Mouse (Mus musculus) NIH3T3 (cell line): ENCODE results near the gene Cdh16.
A peak's percentile ranks its signal among the peaks of the same experiment; 100 is the strongest.
"Not testable (repeated sequence)": the region's sequence is repeated elsewhere in the genome, so short reads cannot be mapped to it uniquely, and the experiment has no call there.

Experiments used
- DNase-seq: peaks from one replicate; pipeline ENCODE4 v3.0.0-alpha.2; 2012; ENCODE audit warnings: low read depth

Gene Cdh16

DNA sequence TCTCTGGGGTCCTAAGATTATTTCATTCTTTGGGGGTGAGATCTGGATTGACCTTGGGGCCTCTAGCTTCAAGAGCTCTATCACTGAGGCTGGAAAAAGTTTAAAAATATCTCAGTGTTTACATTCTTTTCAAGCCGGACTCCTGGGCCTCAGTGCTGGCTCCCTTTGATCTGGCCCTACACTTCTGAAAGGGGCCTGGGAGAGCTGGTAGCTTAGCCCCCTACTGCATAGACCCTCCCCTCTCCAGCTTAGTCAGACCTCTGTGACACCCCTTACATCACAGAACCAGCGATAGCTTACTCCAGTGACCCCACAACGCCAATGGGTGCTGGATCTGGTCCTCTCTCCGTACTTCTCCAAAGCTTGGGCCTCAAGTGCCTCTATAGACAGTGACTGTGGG lies 12.6 kb downstream of the Cdh16 start:
- no peak for DNase-seq

- DNase-seq, result no peak
These were observed 13.9 kb downstream of the Cdh16 start for GRCm38 (mm10) chr8:104610185-104610766.

DNA sequence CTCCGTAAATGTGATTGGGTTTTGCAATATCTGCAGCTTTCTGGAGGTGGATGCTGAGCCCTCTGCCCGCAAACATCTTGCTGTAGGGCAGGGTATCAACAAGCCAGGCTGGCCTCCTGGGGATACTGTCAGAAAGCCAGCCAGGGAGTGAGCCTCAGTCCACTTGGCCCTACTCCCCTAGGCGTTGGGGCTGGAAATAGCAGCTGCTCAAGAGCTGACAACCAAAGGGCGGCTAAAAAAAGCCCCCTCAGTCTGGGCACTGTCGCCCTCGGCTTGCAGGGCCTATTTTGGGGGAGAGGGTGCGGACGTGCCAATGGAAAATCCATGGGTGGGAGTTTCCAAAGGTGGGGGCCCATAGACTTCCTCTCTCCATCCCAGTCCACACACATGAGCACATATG lies 15.0 kb downstream of the Cdh16 start:
- DNase-seq, result no peak

- DNase-seq, result no peak
These were observed 16.3 kb downstream of the Cdh16 start for GRCm38 (mm10) chr8:104607944-104608343.

- DNase-seq, result peak; percentile 39
These were observed 17.9 kb downstream of the Cdh16 start for GRCm38 (mm10) chr8:104606329-104606728.

GRCm38 (mm10) chr8:104603245-104603593 lies 21.0 kb downstream of the Cdh16 start:
- DNase-seq, result no peak

DNA sequence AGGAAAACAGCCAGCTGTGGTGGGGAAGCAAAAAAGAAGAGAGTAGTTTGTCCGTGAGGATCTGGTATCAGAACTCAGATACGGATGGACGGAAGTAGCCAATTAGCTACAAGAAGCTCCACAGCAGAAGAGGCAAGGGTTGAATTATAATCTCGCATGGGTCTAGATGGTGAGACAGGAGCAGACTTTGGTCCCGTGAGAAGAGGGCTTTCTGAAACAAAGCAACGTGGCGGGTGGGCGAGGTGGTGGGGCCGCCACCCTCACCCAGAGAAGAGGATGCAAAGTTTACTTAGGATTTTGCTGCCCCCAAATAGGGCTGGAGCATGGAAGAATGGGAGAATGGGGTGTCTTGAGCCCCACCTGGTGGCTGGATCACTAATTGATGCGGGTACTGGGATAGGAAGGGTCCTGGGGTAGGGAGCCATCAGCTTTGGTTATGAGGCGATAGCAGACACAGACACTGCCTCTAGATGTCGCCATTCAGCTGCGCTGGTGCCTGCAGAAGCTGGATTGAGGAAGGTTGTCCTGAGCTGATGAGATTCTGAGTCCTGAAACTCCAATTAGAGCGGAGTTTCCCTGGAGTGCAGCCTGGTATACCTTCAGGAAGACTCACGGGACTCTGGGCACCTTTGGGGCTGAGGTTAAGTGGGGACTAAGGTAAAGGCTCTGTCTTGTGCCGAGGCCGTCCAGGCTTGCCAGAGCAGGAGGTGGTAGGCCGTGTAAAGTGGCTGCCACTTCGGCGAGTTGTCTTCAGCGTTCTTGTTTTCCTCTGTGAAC lies 21.5 kb downstream of the Cdh16 start:
- DNase-seq, result peak; percentile 96

- DNase-seq, result peak; percentile 32
These were observed 22.2 kb downstream of the Cdh16 start for GRCm38 (mm10) chr8:104601941-104602371.

GRCm38 (mm10) chr8:104601386-104601785 lies 22.8 kb downstream of the Cdh16 start:
- DNase-seq, result no peak

GRCm38 (mm10) chr8:104598496-104598895 lies 25.7 kb downstream of the Cdh16 start:
- no peak for DNase-seq

DNA sequence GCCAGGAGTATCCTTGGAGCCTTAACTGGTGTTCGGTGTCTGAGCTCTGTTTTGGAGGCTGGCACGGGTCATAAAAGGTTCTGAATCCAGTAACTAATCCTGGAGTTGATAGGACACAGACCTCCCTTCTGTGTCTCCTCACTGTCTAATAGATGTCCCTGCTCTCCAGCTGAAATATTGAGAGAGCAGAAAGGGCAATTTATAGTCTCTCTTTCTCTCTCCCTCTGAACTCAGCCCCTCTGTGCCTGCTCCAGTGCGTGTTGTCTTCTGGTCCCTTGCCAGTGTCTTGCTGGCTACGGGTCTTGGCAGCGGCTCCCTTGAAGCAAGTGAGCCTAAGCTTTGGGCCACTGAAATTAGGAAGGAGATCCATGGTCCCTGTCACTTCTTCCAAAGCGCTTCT lies 26.5 kb downstream of the Cdh16 start:
- DNase-seq, result no peak

- no peak for DNase-seq
These were observed 28.2 kb downstream of the Cdh16 start for GRCm38 (mm10) chr8:104595773-104596536.

GRCm38 (mm10) chr8:104594611-104595362 lies 29.4 kb downstream of the Cdh16 start:
- DNase-seq, result no peak

DNA sequence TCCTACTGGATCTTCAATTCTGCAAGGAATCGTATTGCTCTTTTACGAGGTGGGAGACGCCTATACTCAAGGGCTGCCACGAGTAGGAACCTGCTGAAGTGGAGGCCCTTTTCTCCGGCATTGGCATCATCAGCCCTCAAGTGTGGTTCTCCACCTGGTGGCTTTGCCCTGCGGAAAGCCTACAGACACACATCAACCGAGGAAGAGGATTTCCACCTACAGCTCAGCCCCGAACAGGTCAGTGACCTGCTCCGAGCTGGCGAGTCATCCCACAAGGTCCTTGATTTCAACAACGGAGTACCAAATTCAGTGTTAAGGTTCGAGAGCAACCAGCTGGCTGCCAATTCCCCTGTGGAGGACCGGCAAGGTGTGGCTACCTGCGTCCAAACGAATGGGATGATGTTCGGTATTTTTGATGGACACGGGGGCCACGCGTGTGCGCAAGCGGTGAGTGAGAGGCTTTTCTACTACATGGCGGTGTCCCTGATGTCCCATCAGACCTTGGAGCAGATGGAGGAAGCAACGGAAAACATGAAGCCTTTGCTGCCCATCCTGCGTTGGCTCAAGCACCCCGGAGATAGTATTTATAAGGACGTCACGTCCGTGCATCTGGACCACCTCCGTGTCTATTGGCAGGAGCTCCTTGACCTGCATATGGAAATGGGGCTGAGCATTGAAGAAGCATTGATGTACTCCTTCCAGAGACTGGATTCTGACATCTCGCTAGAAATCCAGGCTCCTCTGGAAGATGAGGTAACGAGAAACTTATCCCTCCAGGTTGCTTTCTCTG lies 30.5 kb downstream of the Cdh16 start:
- no peak for DNase-seq

GRCm38 (mm10) chr8:104592566-104592965 lies 31.6 kb downstream of the Cdh16 start:
- no peak for DNase-seq

DNA sequence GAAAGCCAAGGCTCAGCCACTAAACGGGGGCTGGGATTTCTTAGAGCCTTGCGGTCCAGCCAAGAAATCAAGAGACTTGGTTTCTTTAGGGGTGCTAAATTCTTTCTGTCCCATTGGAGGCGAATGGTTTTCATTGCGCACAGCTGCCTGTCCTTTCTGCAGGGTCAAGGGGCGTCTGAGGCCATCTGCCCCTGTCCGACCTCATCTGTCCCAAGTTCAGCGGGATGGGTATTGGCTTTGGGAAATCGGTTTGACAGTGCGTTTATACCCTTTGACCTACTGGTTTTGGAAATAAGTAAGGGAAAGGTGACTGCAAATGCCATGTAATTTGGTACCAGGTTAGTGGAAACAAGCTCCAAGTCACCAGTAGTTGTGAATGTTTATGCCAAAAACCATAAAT lies 32.3 kb downstream of the Cdh16 start:
- no peak for DNase-seq

- DNase-seq, result peak; percentile 97
These were observed 32.9 kb downstream of the Cdh16 start, which contains the start of gene Pdp2 for GRCm38 (mm10) chr8:104591133-104591834. Gene Pdp2 (plus strand): TSS chr8:104591451.

DNA sequence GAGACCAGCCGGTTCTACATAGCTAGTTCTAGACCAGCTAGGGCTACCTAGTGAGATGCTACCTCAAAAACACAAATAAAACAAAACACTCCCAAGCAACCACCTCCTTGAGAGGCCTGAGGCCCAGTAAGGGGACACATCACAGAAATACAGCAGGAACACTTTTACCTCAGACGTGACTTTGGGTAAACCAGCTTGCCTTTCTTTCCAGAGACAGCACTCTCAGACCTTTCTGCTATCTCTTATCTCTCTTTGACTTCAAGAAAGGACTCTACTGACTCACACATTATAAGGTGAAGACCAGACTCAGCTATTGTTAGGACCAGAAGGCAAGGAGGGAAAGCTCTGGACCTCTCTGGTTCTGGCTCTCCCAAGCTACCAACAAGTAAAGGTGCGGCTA lies 33.9 kb downstream of the Cdh16 start:
- no peak for DNase-seq

GRCm38 (mm10) chr8:104584522-104584921 lies 39.7 kb downstream of the Cdh16 start:
- DNase-seq, result no peak

DNA sequence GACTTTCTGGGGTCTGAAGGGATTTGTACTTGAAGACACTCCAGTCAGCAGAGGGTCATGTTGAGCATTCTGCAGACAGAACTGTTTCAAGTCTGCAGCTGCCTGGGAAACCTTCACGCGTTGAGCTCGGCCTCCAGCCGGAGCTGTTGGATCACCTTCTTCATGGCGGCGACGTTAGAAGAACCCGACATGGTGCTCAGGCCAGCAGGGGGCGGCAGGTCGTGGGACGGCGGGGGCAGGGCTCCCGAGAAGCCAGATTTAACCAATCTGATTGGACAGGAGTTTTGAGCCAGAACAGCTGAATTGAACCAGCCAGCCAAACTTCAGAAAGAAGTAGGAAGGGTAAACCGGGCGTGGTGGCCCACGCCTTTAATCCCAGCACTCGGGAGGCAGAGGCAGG lies 46.6 kb downstream of the Cdh16 start:
- not testable (repeated sequence) for DNase-seq

- DNase-seq, result no peak
These were observed 47.4 kb downstream of the Cdh16 start for GRCm38 (mm10) chr8:104576820-104577219.
